Comparison of ENCODE assay signal across 7 mouse cellular contexts in genomic region chr9:77781453-77782163, GRCm38 (mm10). TPM values are rescaled to one million over a fixed set of nuclear protein-coding genes. Genes with fewer than 3 reads are reported as not detected.
A peak's percentile ranks its signal among the peaks of the same experiment; 100 is the strongest.
DNase-seq lines count a peak whose midpoint lies in the region; ATAC-seq and TF ChIP-seq lines count a peak whose summit lies in the region.

No protein-coding gene starts in this region.

- H3K4me1 ChIP-seq in limb, embryonic 14.5 days (ENCODE audit: control insufficient read depth, insufficient read depth, low read length), result no peaks in the 10 kb centered on the region
- H3K4me1 ChIP-seq in limb, embryonic 10.5 days, result no peaks in the 10 kb centered on the region
- H3K4me1 ChIP-seq in intestine, postnatal 0 days (replicated peaks; ENCODE audit: control insufficient read depth, insufficient read depth, low read length), result 0 out of 2 replicates have a peak, but pooled peaks cover 2% of the 10 kb centered on the region

- no peak for TF ChIP-seq CTCF in brain, embryonic 14.5 days (IDR thresholded peaks at IDR 0.05; ENCODE audit: borderline replicate concordance, extremely low read depth, insufficient read depth, insufficient read length)
- peak; percentile 76 for TF ChIP-seq CTCF in intestine, postnatal 0 days (IDR thresholded peaks at IDR 0.05; ENCODE audit: low read depth)

- peak; percentile 25 for DNase-seq in limb, embryonic 14.5 days (ENCODE audit: low spot score)
- no peak for DNase-seq in limb, embryonic 10.5 days (ENCODE audit: low spot score)
- DNase-seq in brain, embryonic 14.5 days (ENCODE audit: low read depth), result peak; percentile 56
- DNase-seq in retina, adult 2 months (ENCODE audit: low read depth, low spot score), result peak; percentile 29
- DNase-seq in spleen, postnatal 14 days (ENCODE audit: low spot score in 2 of 2), result no peak
- no peak for DNase-seq in right cerebral cortex, postnatal 25 days

- peaks cover 32% of the 10 kb centered on the region for H3K36me3 ChIP-seq in limb, embryonic 14.5 days (ENCODE audit: control insufficient read depth, insufficient read depth, low read length)
- peaks cover 87% of the 10 kb centered on the region for H3K36me3 ChIP-seq in limb, embryonic 10.5 days
- H3K36me3 ChIP-seq in intestine, postnatal 0 days (ENCODE audit: control insufficient read depth, insufficient read depth), result peaks cover 22% of the 10 kb centered on the region; the same call in 1 of the 2 replicates

- no peak for TF ChIP-seq POLR2A in limb, embryonic 14.5 days (IDR thresholded peaks at IDR 0.05; ENCODE audit: borderline replicate concordance, extremely low read depth, insufficient read depth, insufficient read length)
- TF ChIP-seq POLR2A in brain, embryonic 14.5 days (IDR thresholded peaks at IDR 0.05; ENCODE audit: borderline replicate concordance, extremely low read depth, insufficient read depth, insufficient read length, poor library complexity, severe bottlenecking), result no peak

- no peaks in the 10 kb centered on the region for H3K27me3 ChIP-seq in limb, embryonic 14.5 days (ENCODE audit: control insufficient read depth, insufficient read depth, low read length)
- no peaks in the 10 kb centered on the region for H3K27me3 ChIP-seq in limb, embryonic 10.5 days (ENCODE audit: low read depth, poor library complexity, severe bottlenecking)
- H3K27me3 ChIP-seq in intestine, postnatal 0 days (replicated peaks; ENCODE audit: control insufficient read depth, insufficient read depth, low read length), result no peaks in the 10 kb centered on the region

- no peak overlapping the region for H3K4me3 ChIP-seq in limb, embryonic 14.5 days (replicated peaks; ENCODE audit: low read length)
- H3K4me3 ChIP-seq in limb, embryonic 10.5 days, result no peak overlapping the region
- no peak overlapping the region for H3K4me3 ChIP-seq in intestine, postnatal 0 days (ENCODE audit: low read depth, low read length)

- H3K4me2 ChIP-seq in limb, embryonic 14.5 days (replicated peaks; ENCODE audit: low read depth, low read length, severe bottlenecking), result no peak overlapping the region
- H3K4me2 ChIP-seq in intestine, postnatal 0 days (replicated peaks; ENCODE audit: low read depth), result 0 out of 2 replicates have a peak overlapping the region, but pooled peaks have one; percentile 17

- H3K9ac ChIP-seq in limb, embryonic 14.5 days (ENCODE audit: low read depth, low read length, severe bottlenecking), result no peak overlapping the region
- H3K9ac ChIP-seq in intestine, postnatal 0 days (ENCODE audit: low read depth, low read length), result no peak overlapping the region

- H3K9me3 ChIP-seq in limb, embryonic 14.5 days (ENCODE audit: control insufficient read depth, low read length), result no peaks in the 10 kb centered on the region
- H3K9me3 ChIP-seq in limb, embryonic 10.5 days (replicated peaks), result no peaks in the 10 kb centered on the region
- no peaks in the 10 kb centered on the region for H3K9me3 ChIP-seq in intestine, postnatal 0 days (ENCODE audit: control insufficient read depth)

- WGBS in limb, embryonic 14.5 days, result 44% methylated on average over 5 of the region's 5 CpGs
- WGBS in limb, embryonic 10.5 days, result 81% methylated on average over 5 of the region's 5 CpGs
- WGBS in intestine, postnatal 0 days, result 22% methylated on average over 5 of the region's 5 CpGs

- no peak for ATAC-seq in limb, embryonic 14.5 days (ENCODE audit: low FRiP score, low read depth)
- peak; percentile 42; the same call in 1 of the 2 replicates for ATAC-seq in intestine, postnatal 0 days

- no peak overlapping the region for H3K27ac ChIP-seq in limb, embryonic 14.5 days (replicated peaks; ENCODE audit: low read depth, low read length)
- H3K27ac ChIP-seq in limb, embryonic 10.5 days, result no peak overlapping the region
- peak overlapping the region; percentile 47 for H3K27ac ChIP-seq in intestine, postnatal 0 days (ENCODE audit: low read depth, low read length)

RNA-seq across cellular contexts. Expression of gene Gclc, which starts 27.3 kb away (rescaled TPM):
- polyA plus RNA-seq in limb, embryonic 14.5 days (2012; rRNA removed), result 15.2 and 17.0 TPM in 2 replicates
- 14.0 and 15.2 TPM in 2 replicates for polyA plus RNA-seq in limb, embryonic 14.5 days (2014; fragmentation: Nextera tagmentation; extraction: Ambion mirVana)
- 12.6 and 12.9 TPM in 2 replicates for polyA plus RNA-seq in limb, embryonic 10.5 days (2016; fragmentation: Nextera tagmentation; extraction: Ambion mirVana)
- 26.2 and 27.0 TPM in 2 replicates for polyA plus RNA-seq in brain, embryonic 14.5 days (2012; rRNA removed)
- 12.9 and 19.6 TPM in 2 replicates for polyA plus RNA-seq in intestine, postnatal 0 days (2015; fragmentation: Nextera tagmentation; extraction: Ambion mirVana)

Comparison
In these comparisons a context has a peak if more than half of its experiments do, and no peak if none do; other contexts are left out.
1. DNase-seq: peak in limb, embryonic 14.5 days (single experiment), brain, embryonic 14.5 days (single experiment) and retina, adult 2 months (single experiment); none in limb, embryonic 10.5 days (single experiment), spleen, postnatal 14 days (0 of 2) and right cerebral cortex, postnatal 25 days (single experiment).